Mouse (Mus musculus): ENCODE data around the gene Ndufaf3. TPM values are rescaled to one million over a fixed set of nuclear protein-coding genes. Genes with fewer than 3 reads are reported as not detected.

Ndufaf3 gene
- polyA plus RNA-seq, 1 experiment from 2014 or later = 70.4 TPM

- ATAC-seq = peak; percentile 98
- Histone ChIP-seq H3K36me3 (ENCODE audit: poor library complexity, severe bottlenecking) (0 out of 2 replicates have a peak, but pooled peaks cover under 1% of the 10 kb centered on the region), H3K4me3 (peak overlapping the region; percentile 22), H3K27me3 (no peaks in the 10 kb centered on the region), H3K9ac (peak overlapping the region; percentile 58), H3K4me1 (peaks cover 40% of the 10 kb centered on the region), H3K9me3 (replicated peaks) (no peaks in the 10 kb centered on the region), H3K27ac (peak overlapping the region; percentile 97), H3K4me2 (peak overlapping the region; percentile 58)
- 0% methylated on average over 14 of the region's 14 CpGs for WGBS
Measured at GRCm38 (mm10) chr9:108587571-108588180, 20.4 kb upstream of the Ndufaf3 start.

DNA sequence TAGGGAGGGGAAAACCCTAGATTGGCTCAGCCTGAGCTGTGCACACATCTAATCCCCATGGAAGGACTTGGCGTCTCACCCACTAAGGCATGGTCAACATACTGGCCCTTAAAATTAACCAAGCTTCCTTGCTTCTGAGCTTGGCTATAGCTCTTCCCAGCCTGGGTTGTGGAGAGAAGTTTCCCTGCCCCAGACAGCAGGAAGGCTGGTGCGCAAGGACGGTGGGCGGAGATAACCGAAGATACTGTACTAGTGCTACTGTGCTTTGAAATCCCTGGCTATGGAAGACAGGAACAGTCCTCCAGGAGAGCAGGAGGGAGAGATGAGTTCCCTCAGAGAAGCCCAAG lies 12.1 kb upstream of the Ndufaf3 start:
- no peaks in the 10 kb centered on the region for H3K9me3 ChIP-seq (replicated peaks)
- WGBS = 68% methylated on average over 5 of the region's 5 CpGs
- peak overlapping the region; percentile 95 for H3K27ac ChIP-seq
- H3K4me3 ChIP-seq = peak overlapping the region; percentile 76
- H3K4me2 ChIP-seq = peak overlapping the region; percentile 88
- H3K27me3 ChIP-seq = no peaks in the 10 kb centered on the region
- no peak for ATAC-seq
- peak overlapping the region; percentile 72 for H3K9ac ChIP-seq
- peaks cover 38% of the 10 kb centered on the region for H3K36me3 ChIP-seq (ENCODE audit: poor library complexity, severe bottlenecking)
- peaks cover 46% of the 10 kb centered on the region for H3K4me1 ChIP-seq

DNA sequence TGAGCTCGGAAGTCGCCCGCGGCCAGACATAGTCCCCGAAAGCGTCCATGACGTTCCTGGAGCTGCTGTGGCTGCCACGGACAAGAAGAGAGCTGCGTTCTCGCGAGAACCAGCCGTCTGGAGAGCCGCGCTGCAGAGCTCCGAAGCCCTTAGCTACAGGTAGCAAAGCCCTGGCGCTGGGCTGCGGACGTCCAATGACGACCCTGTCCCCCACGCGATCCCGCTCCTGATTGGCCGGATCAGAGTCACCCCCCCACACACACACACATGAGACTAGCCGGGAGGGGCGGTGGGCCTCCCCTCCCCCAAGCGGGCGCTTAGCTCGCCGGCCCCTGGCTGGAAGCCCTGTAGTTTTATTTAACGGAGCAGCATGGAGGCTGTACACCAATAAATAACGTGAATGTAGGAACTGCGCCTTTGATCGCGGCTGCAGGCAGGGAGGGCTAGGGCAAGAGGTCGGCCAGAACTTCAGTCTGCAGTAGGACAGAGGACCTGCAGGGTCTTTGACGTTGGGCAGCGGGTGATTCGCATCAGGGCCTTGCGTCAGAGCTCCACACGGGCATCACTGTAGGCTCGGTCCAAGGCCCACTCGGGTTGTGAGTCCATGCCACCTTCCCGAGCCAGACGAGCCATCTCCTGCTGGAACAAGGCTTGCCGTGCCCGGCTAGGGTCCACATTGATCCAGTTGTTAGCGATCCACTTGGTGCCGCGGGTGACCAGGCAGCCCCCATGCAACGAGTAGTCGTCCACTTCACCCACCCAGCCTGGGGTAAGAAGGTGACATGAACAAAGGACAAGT lies 11.5 kb upstream of the Ndufaf3 start, which contains the start of gene Wdr6:
Wdr6 (minus strand) TSS at position 195 of the 799 bp plus-strand sequence.
- peak within 1 kb of the TSS; percentile 88 for H3K4me2 ChIP-seq
- H3K9me3 ChIP-seq (replicated peaks) = no peaks in the 10 kb centered on the region
- peak; percentile 97 for ATAC-seq
- H3K4me3 ChIP-seq = peak within 1 kb of the TSS; percentile 76
- peak within 1 kb of the TSS; percentile 95 for H3K27ac ChIP-seq
- H3K4me1 ChIP-seq = peaks cover 51% of the 10 kb centered on the region
- peak within 1 kb of the TSS; percentile 72 for H3K9ac ChIP-seq
- H3K27me3 ChIP-seq = no peaks in the 10 kb centered on the region
- H3K36me3 ChIP-seq (ENCODE audit: poor library complexity, severe bottlenecking) = peaks cover 44% of the 10 kb centered on the region
- 3% methylated on average over 51 of the region's 51 CpGs for WGBS

- H3K36me3 ChIP-seq (ENCODE audit: poor library complexity, severe bottlenecking) = peaks cover 51% of the 10 kb centered on the region
Measured at GRCm38 (mm10) chr9:108577934-108578544, 10.8 kb upstream of the Ndufaf3 start.

GRCm38 (mm10) chr9:108577025-108577424 lies 9.8 kb upstream of the Ndufaf3 start:
- ATAC-seq = no peak
- Histone ChIP-seq H3K4me2 (peak overlapping the region; percentile 88), H3K27ac (no peak overlapping the region), H3K27me3 (no peaks in the 10 kb centered on the region), H3K36me3 (ENCODE audit: poor library complexity, severe bottlenecking) (peaks cover 55% of the 10 kb centered on the region), H3K9me3 (replicated peaks) (no peaks in the 10 kb centered on the region), H3K4me1 (peaks cover 55% of the 10 kb centered on the region), H3K4me3 (peak overlapping the region; percentile 76), H3K9ac (peak overlapping the region; percentile 72)
- WGBS = 43% methylated on average over 6 of the region's 6 CpGs

More at GRCm38 (mm10) chr9:108577934-108578544, 10.8 kb upstream of the Ndufaf3 start:
- Histone ChIP-seq H3K4me2 (peak overlapping the region; percentile 88), H3K4me3 (peak overlapping the region; percentile 76), H3K4me1 (peaks cover 55% of the 10 kb centered on the region), H3K27me3 (no peaks in the 10 kb centered on the region), H3K9ac (peak overlapping the region; percentile 72), H3K9me3 (replicated peaks) (no peaks in the 10 kb centered on the region), H3K27ac (peak overlapping the region; percentile 95)
- under 1% methylated on average over 24 of the region's 24 CpGs for WGBS
- peak; percentile 26 for ATAC-seq

GRCm38 (mm10) chr9:108575321-108576297 lies 8.4 kb upstream of the Ndufaf3 start:
- H3K4me3 ChIP-seq = 0 out of 2 replicates have a peak overlapping the region, but pooled peaks have one; percentile 76
- 90% methylated on average over 37 of the region's 37 CpGs for WGBS
- no peak overlapping the region for H3K9ac ChIP-seq
- no peak overlapping the region for H3K27ac ChIP-seq
- ATAC-seq = no peak
- H3K27me3 ChIP-seq = no peaks in the 10 kb centered on the region
- H3K36me3 ChIP-seq (ENCODE audit: poor library complexity, severe bottlenecking) = peaks cover 59% of the 10 kb centered on the region
- H3K9me3 ChIP-seq (replicated peaks) = no peaks in the 10 kb centered on the region
- peaks cover 60% of the 10 kb centered on the region for H3K4me1 ChIP-seq
- H3K4me2 ChIP-seq = peak overlapping the region; percentile 88

DNA sequence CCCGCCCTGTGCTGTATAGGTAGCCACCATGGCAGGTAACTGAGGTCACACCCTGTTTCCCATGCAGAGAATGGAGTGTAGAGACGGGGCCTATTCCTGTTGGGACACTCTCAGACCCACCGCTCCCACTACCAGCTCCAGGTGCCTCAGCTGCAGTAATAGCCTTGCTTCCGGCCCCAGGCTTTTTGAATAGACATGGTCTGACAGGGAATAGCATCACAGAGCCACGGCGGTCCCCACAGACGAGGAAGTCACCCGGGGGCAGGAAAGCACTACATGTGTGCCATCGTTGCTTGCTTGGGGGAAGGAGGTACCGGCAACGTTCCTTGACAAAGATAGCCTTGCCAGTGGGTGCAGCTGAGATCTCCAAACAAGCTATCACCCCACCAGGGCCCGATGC lies 7.7 kb upstream of the Ndufaf3 start:
- Histone ChIP-seq H3K9me3 (replicated peaks) (no peaks in the 10 kb centered on the region), H3K27ac (no peak overlapping the region), H3K4me1 (peaks cover 67% of the 10 kb centered on the region), H3K4me2 (peak overlapping the region; percentile 8; the same call in 1 of the 2 replicates), H3K4me3 (no peak overlapping the region), H3K36me3 (ENCODE audit: poor library complexity, severe bottlenecking) (peaks cover 59% of the 10 kb centered on the region), H3K9ac (no peak overlapping the region), H3K27me3 (no peaks in the 10 kb centered on the region)
- WGBS = 90% methylated on average over 12 of the region's 12 CpGs
- no peak for ATAC-seq

GRCm38 (mm10) chr9:108573774-108574690 lies 6.8 kb upstream of the Ndufaf3 start:
- Histone ChIP-seq H3K27ac (no peak overlapping the region), H3K9ac (0 out of 2 replicates have a peak overlapping the region, but pooled peaks have one; percentile 19), H3K4me1 (peaks cover 64% of the 10 kb centered on the region), H3K36me3 (ENCODE audit: poor library complexity, severe bottlenecking) (peaks cover 59% of the 10 kb centered on the region), H3K27me3 (no peaks in the 10 kb centered on the region), H3K9me3 (replicated peaks) (no peaks in the 10 kb centered on the region), H3K4me2 (peak overlapping the region; percentile 8), H3K4me3 (no peak overlapping the region)
- WGBS = 52% methylated on average over 24 of the region's 26 CpGs
- ATAC-seq = no peak

- H3K27me3 ChIP-seq = no peaks in the 10 kb centered on the region
- peaks cover 68% of the 10 kb centered on the region for H3K4me1 ChIP-seq
- WGBS = 85% methylated on average over 10 of the region's 10 CpGs
- H3K9me3 ChIP-seq (replicated peaks) = no peaks in the 10 kb centered on the region
- H3K4me2 ChIP-seq = no peak overlapping the region
- no peak for ATAC-seq
- H3K27ac ChIP-seq = no peak overlapping the region
- H3K36me3 ChIP-seq (ENCODE audit: poor library complexity, severe bottlenecking) = peaks cover 59% of the 10 kb centered on the region
- H3K4me3 ChIP-seq = no peak overlapping the region
- H3K9ac ChIP-seq = no peak overlapping the region
Measured at GRCm38 (mm10) chr9:108572321-108572720, 5.1 kb upstream of the Ndufaf3 start.

DNA sequence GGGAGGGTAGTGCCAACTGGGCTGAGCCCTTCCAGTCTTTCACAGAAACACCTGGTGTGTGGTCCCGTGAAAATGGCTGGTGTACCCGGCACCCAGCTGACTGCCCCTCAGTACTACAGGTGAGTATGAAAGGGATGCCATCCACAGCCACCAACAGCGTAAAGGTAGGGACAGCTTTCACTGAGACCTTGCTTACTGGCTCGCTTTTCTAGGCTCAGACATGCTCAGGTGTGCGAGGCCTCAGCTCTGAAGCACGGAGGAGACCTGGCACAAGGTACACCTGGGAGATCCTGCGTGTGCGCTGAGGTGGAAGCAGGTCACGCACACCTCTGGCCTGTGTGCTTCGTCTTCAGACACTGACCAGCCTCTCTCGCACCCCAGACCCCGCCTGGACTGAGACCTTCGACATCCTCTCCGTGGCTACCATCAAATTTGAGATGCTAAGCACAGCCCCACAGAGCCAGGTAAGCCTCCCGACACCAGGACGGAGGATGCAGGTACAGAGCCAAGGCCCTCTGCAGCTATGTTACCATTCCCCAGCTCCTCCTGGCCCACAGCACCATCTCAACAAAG lies 4.3 kb upstream of the Ndufaf3 start:
- no peak for ATAC-seq
- Histone ChIP-seq H3K27me3 (no peaks in the 10 kb centered on the region), H3K4me2 (no peak overlapping the region), H3K4me3 (no peak overlapping the region), H3K27ac (no peak overlapping the region), H3K4me1 (peaks cover 60% of the 10 kb centered on the region), H3K9me3 (replicated peaks) (no peaks in the 10 kb centered on the region), H3K9ac (no peak overlapping the region), H3K36me3 (ENCODE audit: poor library complexity, severe bottlenecking) (peaks cover 59% of the 10 kb centered on the region)
- 92% methylated on average over 16 of the region's 16 CpGs for WGBS
